Mouse (Mus musculus) ES-E14 (cell line): ENCODE data around the gene Bcas3.

Experiments used
- CHD2 ChIP-seq: IDR thresholded peaks from 2 replicates; pipeline ENCODE4 v1.6.1; 2014; ENCODE audit warnings: mild to moderate bottlenecking, low read depth, low read length, inconsistent platforms
- HCFC1 ChIP-seq: IDR thresholded peaks from 2 replicates; pipeline ENCODE4 v1.6.1; 2012; ENCODE audit warnings: low read length, inconsistent platforms, borderline replicate concordance; ENCODE audit not compliant: insufficient read depth
- MAFK ChIP-seq: IDR thresholded peaks from 2 replicates; pipeline ENCODE4 v1.6.1; 2014; ENCODE audit warnings: mild to moderate bottlenecking, low read depth, low read length, inconsistent platforms; ENCODE audit not compliant: insufficient read depth
- ZC3H11A ChIP-seq: IDR thresholded peaks from 2 replicates; pipeline ENCODE4 v1.6.1; 2012; ENCODE audit warnings: low read depth, mild to moderate bottlenecking, inconsistent platforms, low read length, borderline replicate concordance
- ZNF384 ChIP-seq: IDR thresholded peaks from 2 replicates; pipeline ENCODE4 v1.6.1; 2012; ENCODE audit warnings: low read depth, low read length, inconsistent platforms

GRCm38 (mm10) chr11:85733577-85733976, 380.6 kb downstream of the Bcas3 start:
- TF ChIP-seq CHD2 (no peak), ZC3H11A (no peak), ZNF384 (no peak), MAFK (no peak), HCFC1 (no peak)
